Mouse (Mus musculus): ENCODE results near the gene Dgkb. TPM values are rescaled to one million over a fixed set of nuclear protein-coding genes. Genes with fewer than 3 reads are reported as not detected.

The Dgkb gene
- polyA plus RNA-seq, 1 experiment = 0.07 TPM

GRCm38 (mm10) chr12:38361491-38361890, 544.0 kb downstream of the Dgkb start:
- H3K36me3 ChIP-seq (ENCODE audit: control insufficient read depth, insufficient read depth, low read length) = no peaks in the 10 kb centered on the region
- no peaks in the 10 kb centered on the region for H3K4me1 ChIP-seq (ENCODE audit: control insufficient read depth, insufficient read depth, low read length)
- H3K27me3 ChIP-seq (ENCODE audit: control insufficient read depth, insufficient read depth, low read length) = no peaks in the 10 kb centered on the region
- H3K27ac ChIP-seq (ENCODE audit: control insufficient read depth, insufficient read depth, low read depth, low read length) = no peak overlapping the region
- TF ChIP-seq POLR2A (IDR thresholded peaks at IDR 0.05; ENCODE audit: control insufficient read depth, low read depth, low read length) (no peak), CTCF (IDR thresholded peaks at IDR 0.05; ENCODE audit: control insufficient read depth, insufficient read depth, insufficient replicate concordance, low read depth, low read length) (no peak)
- H3K4me3 ChIP-seq (ENCODE audit: control insufficient read depth, low read depth, low read length) = no peak overlapping the region

GRCm38 (mm10) chr12:38371597-38371996, 554.1 kb downstream of the Dgkb start:
- Histone ChIP-seq H3K27me3 (ENCODE audit: control insufficient read depth, insufficient read depth, low read length) (no peaks in the 10 kb centered on the region), H3K36me3 (ENCODE audit: control insufficient read depth, insufficient read depth, low read length) (no peaks in the 10 kb centered on the region), H3K27ac (ENCODE audit: control insufficient read depth, insufficient read depth, low read depth, low read length) (no peak overlapping the region), H3K4me1 (ENCODE audit: control insufficient read depth, insufficient read depth, low read length) (no peaks in the 10 kb centered on the region), H3K4me3 (ENCODE audit: control insufficient read depth, low read depth, low read length) (no peak overlapping the region)
- TF ChIP-seq CTCF (IDR thresholded peaks at IDR 0.05; ENCODE audit: control insufficient read depth, insufficient read depth, insufficient replicate concordance, low read depth, low read length) (no peak), POLR2A (IDR thresholded peaks at IDR 0.05; ENCODE audit: control insufficient read depth, low read depth, low read length) (no peak)

GRCm38 (mm10) chr12:38374159-38374558, 556.6 kb downstream of the Dgkb start:
- Histone ChIP-seq H3K4me3 (ENCODE audit: control insufficient read depth, low read depth, low read length) (no peak overlapping the region), H3K27me3 (ENCODE audit: control insufficient read depth, insufficient read depth, low read length) (no peaks in the 10 kb centered on the region), H3K4me1 (ENCODE audit: control insufficient read depth, insufficient read depth, low read length) (no peaks in the 10 kb centered on the region), H3K27ac (ENCODE audit: control insufficient read depth, insufficient read depth, low read depth, low read length) (no peak overlapping the region), H3K36me3 (ENCODE audit: control insufficient read depth, insufficient read depth, low read length) (no peaks in the 10 kb centered on the region)
- no peak for TF ChIP-seq CTCF (IDR thresholded peaks at IDR 0.05; ENCODE audit: control insufficient read depth, insufficient read depth, insufficient replicate concordance, low read depth, low read length)
- no peak for TF ChIP-seq POLR2A (IDR thresholded peaks at IDR 0.05; ENCODE audit: control insufficient read depth, low read depth, low read length)

- H3K4me3 ChIP-seq (ENCODE audit: control insufficient read depth, low read depth, low read length) = no peak overlapping the region
- no peak for TF ChIP-seq POLR2A (IDR thresholded peaks at IDR 0.05; ENCODE audit: control insufficient read depth, low read depth, low read length)
- H3K27me3 ChIP-seq (ENCODE audit: control insufficient read depth, insufficient read depth, low read length) = no peaks in the 10 kb centered on the region
- H3K36me3 ChIP-seq (ENCODE audit: control insufficient read depth, insufficient read depth, low read length) = no peaks in the 10 kb centered on the region
- H3K27ac ChIP-seq (ENCODE audit: control insufficient read depth, insufficient read depth, low read depth, low read length) = no peak overlapping the region
- H3K4me1 ChIP-seq (ENCODE audit: control insufficient read depth, insufficient read depth, low read length) = no peaks in the 10 kb centered on the region
Observed at GRCm38 (mm10) chr12:38385942-38386341, 568.4 kb downstream of the Dgkb start.

- H3K27me3 ChIP-seq (ENCODE audit: control insufficient read depth, insufficient read depth, low read length) = no peaks in the 10 kb centered on the region
- no peak overlapping the region for H3K4me3 ChIP-seq (ENCODE audit: control insufficient read depth, low read depth, low read length)
- no peaks in the 10 kb centered on the region for H3K36me3 ChIP-seq (ENCODE audit: control insufficient read depth, insufficient read depth, low read length)
- no peaks in the 10 kb centered on the region for H3K4me1 ChIP-seq (ENCODE audit: control insufficient read depth, insufficient read depth, low read length)
- no peak overlapping the region for H3K27ac ChIP-seq (ENCODE audit: control insufficient read depth, insufficient read depth, low read depth, low read length)
- no peak for TF ChIP-seq CTCF (IDR thresholded peaks at IDR 0.05; ENCODE audit: control insufficient read depth, insufficient read depth, insufficient replicate concordance, low read depth, low read length)
- no peak for TF ChIP-seq POLR2A (IDR thresholded peaks at IDR 0.05; ENCODE audit: control insufficient read depth, low read depth, low read length)
Observed at GRCm38 (mm10) chr12:38386991-38387390, 569.5 kb downstream of the Dgkb start.

- Histone ChIP-seq H3K27ac (ENCODE audit: control insufficient read depth, insufficient read depth, low read depth, low read length) (no peak overlapping the region), H3K4me3 (ENCODE audit: control insufficient read depth, low read depth, low read length) (no peak overlapping the region), H3K4me1 (ENCODE audit: control insufficient read depth, insufficient read depth, low read length) (no peaks in the 10 kb centered on the region), H3K27me3 (ENCODE audit: control insufficient read depth, insufficient read depth, low read length) (no peaks in the 10 kb centered on the region), H3K36me3 (ENCODE audit: control insufficient read depth, insufficient read depth, low read length) (no peaks in the 10 kb centered on the region)
- no peak for TF ChIP-seq CTCF (IDR thresholded peaks at IDR 0.05; ENCODE audit: control insufficient read depth, insufficient read depth, insufficient replicate concordance, low read depth, low read length)
- TF ChIP-seq POLR2A (IDR thresholded peaks at IDR 0.05; ENCODE audit: control insufficient read depth, low read depth, low read length) = no peak
Observed at GRCm38 (mm10) chr12:38387654-38388053, 570.1 kb downstream of the Dgkb start.

GRCm38 (mm10) chr12:38388243-38388642, 570.7 kb downstream of the Dgkb start:
- H3K27me3 ChIP-seq (ENCODE audit: control insufficient read depth, insufficient read depth, low read length) = no peaks in the 10 kb centered on the region
- TF ChIP-seq POLR2A (IDR thresholded peaks at IDR 0.05; ENCODE audit: control insufficient read depth, low read depth, low read length) (no peak), CTCF (IDR thresholded peaks at IDR 0.05; ENCODE audit: control insufficient read depth, insufficient read depth, insufficient replicate concordance, low read depth, low read length) (no peak)
- no peaks in the 10 kb centered on the region for H3K36me3 ChIP-seq (ENCODE audit: control insufficient read depth, insufficient read depth, low read length)

GRCm38 (mm10) chr12:38397754-38398312, 580.3 kb downstream of the Dgkb start:
- TF ChIP-seq CTCF (IDR thresholded peaks at IDR 0.05; ENCODE audit: control insufficient read depth, insufficient read depth, insufficient replicate concordance, low read depth, low read length) = no peak
- no peak for TF ChIP-seq POLR2A (IDR thresholded peaks at IDR 0.05; ENCODE audit: control insufficient read depth, low read depth, low read length)
- H3K27me3 ChIP-seq (ENCODE audit: control insufficient read depth, insufficient read depth, low read length) = no peaks in the 10 kb centered on the region
- no peaks in the 10 kb centered on the region for H3K4me1 ChIP-seq (ENCODE audit: control insufficient read depth, insufficient read depth, low read length)
- H3K4me3 ChIP-seq (ENCODE audit: control insufficient read depth, low read depth, low read length) = no peak overlapping the region
- H3K27ac ChIP-seq (ENCODE audit: control insufficient read depth, insufficient read depth, low read depth, low read length) = no peak overlapping the region
- no peaks in the 10 kb centered on the region for H3K36me3 ChIP-seq (ENCODE audit: control insufficient read depth, insufficient read depth, low read length)

More at GRCm38 (mm10) chr12:38388243-38388642, 570.7 kb downstream of the Dgkb start:
- no peak overlapping the region for H3K4me3 ChIP-seq (ENCODE audit: control insufficient read depth, low read depth, low read length)
- H3K4me1 ChIP-seq (ENCODE audit: control insufficient read depth, insufficient read depth, low read length) = no peaks in the 10 kb centered on the region
- no peak overlapping the region for H3K27ac ChIP-seq (ENCODE audit: control insufficient read depth, insufficient read depth, low read depth, low read length)

Data from testis, adult 2 months (tissue).